Mouse (Mus musculus): ENCODE data around the gene Grap. TPM values are rescaled to one million over a fixed set of nuclear protein-coding genes. Genes with fewer than 3 reads are reported as not detected.

Gene Grap
- polyA plus RNA-seq, 1 experiment from 2014 or later = 0.12 TPM

GRCm38 (mm10) chr11:61679091-61679866 is 26.2 kb downstream of the Grap start:
- DNase-seq (ENCODE audit: low read depth, low spot score) = no peak
- CTCF ChIA-PET = no interaction called here
- in situ Hi-C loops (cut with MboI; ENCODE audit: low pct_unique_long_range_greater_than_20kb) = no loop called here

GRCm38 (mm10) chr11:61683907-61684731 is 31.1 kb downstream of the Grap start, which contains the start of gene Fam83g:
Gene Fam83g, plus strand, starts transcription at chr11:61684091.
- ATAC-seq = no peak

More at GRCm38 (mm10) chr11:61679091-61679866, 26.2 kb downstream of the Grap start:
- H3K27me3 ChIP-seq = no peaks in the 10 kb centered on the region
- POLR2A ChIA-PET = no interaction called here
- no peak for TF ChIP-seq CTCF (IDR thresholded peaks at IDR 0.05)
- no peak for ATAC-seq

GRCm38 (mm10) chr11:61685119-61685725 is 32.2 kb downstream of the Grap start:
- in situ Hi-C loops (cut with MboI; ENCODE audit: low pct_unique_long_range_greater_than_20kb) = no loop called here

More at GRCm38 (mm10) chr11:61683907-61684731, 31.1 kb downstream of the Grap start, which contains the start of gene Fam83g:
- no peaks in the 10 kb centered on the region for H3K27me3 ChIP-seq
- no peak for DNase-seq (ENCODE audit: low read depth, low spot score)
- in situ Hi-C loops (cut with MboI; ENCODE audit: low pct_unique_long_range_greater_than_20kb) = no loop called here
- no peak for TF ChIP-seq CTCF (IDR thresholded peaks at IDR 0.05)
- CTCF ChIA-PET = interaction anchor here (1.1 kb wide), 1 partner anchor 8 kb away, joined by 3 read pairs; no protein-coding TSS in a partner anchor
- POLR2A ChIA-PET = no interaction called here

GRCm38 (mm10) chr11:61686141-61686540 is 33.1 kb downstream of the Grap start:
- CTCF ChIA-PET = interaction anchor here (1.3 kb wide), 1 partner anchor 28 kb away, joined by 3 read pairs; no protein-coding TSS in a partner anchor
- POLR2A ChIA-PET = no interaction called here
- in situ Hi-C loops (cut with MboI; ENCODE audit: low pct_unique_long_range_greater_than_20kb) = no loop called here
- no peaks in the 10 kb centered on the region for H3K27me3 ChIP-seq
- TF ChIP-seq CTCF (IDR thresholded peaks at IDR 0.05) = no peak
- DNase-seq (ENCODE audit: low read depth, low spot score) (no peak), ATAC-seq (no peak)

More at GRCm38 (mm10) chr11:61685119-61685725, 32.2 kb downstream of the Grap start:
- no peaks in the 10 kb centered on the region for H3K27me3 ChIP-seq
- POLR2A ChIA-PET = interaction anchor here (0.5 kb wide), 1 partner anchor 41 kb away, joined by 5 read pairs; no protein-coding TSS in a partner anchor
- CTCF ChIA-PET = interaction anchor here (1.3 kb wide), 1 partner anchor 29 kb away, joined by 3 read pairs; no protein-coding TSS in a partner anchor
- no peak for TF ChIP-seq CTCF (IDR thresholded peaks at IDR 0.05)
- DNase-seq (ENCODE audit: low read depth, low spot score) = no peak
- no peak for ATAC-seq

- ATAC-seq (no peak), DNase-seq (ENCODE audit: low read depth, low spot score) (no peak)
- ChIA-PET CTCF (no interaction called here), POLR2A (no interaction called here)
- no peaks in the 10 kb centered on the region for H3K27me3 ChIP-seq
- in situ Hi-C loops (cut with MboI; ENCODE audit: low pct_unique_long_range_greater_than_20kb) = no loop called here
- TF ChIP-seq CTCF (IDR thresholded peaks at IDR 0.05) = no peak
These were observed 33.9 kb downstream of the Grap start for GRCm38 (mm10) chr11:61686906-61687453.

- TF ChIP-seq CTCF (IDR thresholded peaks at IDR 0.05) = no peak
- no peaks in the 10 kb centered on the region for H3K27me3 ChIP-seq
- in situ Hi-C loops (cut with MboI; ENCODE audit: low pct_unique_long_range_greater_than_20kb) = no loop called here
- ATAC-seq (peak; percentile 5), DNase-seq (ENCODE audit: low read depth, low spot score) (no peak)
- CTCF ChIA-PET = no interaction called here
- POLR2A ChIA-PET = no interaction called here
These were observed 34.5 kb downstream of the Grap start for GRCm38 (mm10) chr11:61687595-61687994.

GRCm38 (mm10) chr11:61692996-61693395 is 39.9 kb downstream of the Grap start:
- CTCF ChIA-PET = interaction anchor here (0.6 to 1.3 kb wide), 2 partner anchors 22 to 27 kb away, joined by 3 to 4 read pairs; no protein-coding TSS in a partner anchor
- DNase-seq (ENCODE audit: low read depth, low spot score) = no peak
- no peaks in the 10 kb centered on the region for H3K27me3 ChIP-seq
- ATAC-seq = no peak
- POLR2A ChIA-PET = no interaction called here
- in situ Hi-C loops (cut with MboI; ENCODE audit: low pct_unique_long_range_greater_than_20kb) = no loop called here
- no peak for TF ChIP-seq CTCF (IDR thresholded peaks at IDR 0.05)

GRCm38 (mm10) chr11:61698852-61699251 is 45.8 kb downstream of the Grap start:
- DNase-seq (ENCODE audit: low read depth, low spot score) = no peak
- no peak for ATAC-seq
- no peaks in the 10 kb centered on the region for H3K27me3 ChIP-seq
- TF ChIP-seq CTCF (IDR thresholded peaks at IDR 0.05) = no peak
- in situ Hi-C loops (cut with MboI; ENCODE audit: low pct_unique_long_range_greater_than_20kb) = no loop called here
- ChIA-PET CTCF (no interaction called here), POLR2A (interaction anchor here (0.6 to 0.8 kb wide), 2 partner anchors 21 to 91 kb away, joined by 3 to 5 read pairs; no protein-coding TSS in a partner anchor)

GRCm38 (mm10) chr11:61699460-61699859 is 46.4 kb downstream of the Grap start:
- ChIA-PET CTCF (interaction anchor here (1.0 kb wide), 1 partner anchor 79 kb away, joined by 3 read pairs; no protein-coding TSS in a partner anchor), POLR2A (no interaction called here)
- ATAC-seq (no peak), DNase-seq (ENCODE audit: low read depth, low spot score) (no peak)
- in situ Hi-C loops (cut with MboI; ENCODE audit: low pct_unique_long_range_greater_than_20kb) = no loop called here
- no peak for TF ChIP-seq CTCF (IDR thresholded peaks at IDR 0.05)
- no peaks in the 10 kb centered on the region for H3K27me3 ChIP-seq

- peak; percentile 45 for ATAC-seq
- TF ChIP-seq CTCF (IDR thresholded peaks at IDR 0.05) = no peak
- in situ Hi-C loops (cut with MboI; ENCODE audit: low pct_unique_long_range_greater_than_20kb) = loop anchor here (10.0 kb wide), 1 partner anchor 285 kb away; no protein-coding TSS in a partner anchor
- no peaks in the 10 kb centered on the region for H3K27me3 ChIP-seq
- DNase-seq (ENCODE audit: low read depth, low spot score) = no peak
- ChIA-PET POLR2A (no interaction called here), CTCF (interaction anchor here (1.0 kb wide), 1 partner anchor 80 kb away, joined by 3 read pairs; no protein-coding TSS in a partner anchor)
These were observed 46.9 kb downstream of the Grap start for GRCm38 (mm10) chr11:61699933-61700332.
